Mouse (Mus musculus) Patski (cell line): ENCODE measurements around the gene Ptch2. TPM values are rescaled to one million over a fixed set of nuclear protein-coding genes. Genes with fewer than 3 reads are reported as not detected.

Experiments
- ATAC-seq: fragments of 100-300 bp; one replicate; pipeline ENCODE4 v1.8.0; 2021
- CTCF ChIA-PET: fragments of 350-600 bp; sonication (Branson Sonifier 250); formaldehyde crosslinking; loops from one replicate; lab custom pipeline; 2022; ENCODE audit warnings: inconsistent platforms; lab: Charles Lee
- POLR2A ChIA-PET: fragments of 350-600 bp; sonication (Branson Sonifier 250); formaldehyde crosslinking; loops from one replicate; lab custom pipeline; 2022; ENCODE audit warnings: antibody characterized with exemption, inconsistent platforms; lab: Charles Lee
- DNase-seq: peaks from one replicate; pipeline ENCODE4 v3.0.0-alpha.2; 2011; ENCODE audit warnings: low read depth, low spot score
- H3K27me3 ChIP-seq: fragments of 371-371 bp; one replicate; pipeline ENCODE4 v1.5.1; 2021
- CTCF ChIP-seq: fragments of 100-300 bp; IDR thresholded peaks from one replicate; pipeline ENCODE4 v1.5.1; 2021
- in situ Hi-C: fragments of 300-500 bp; cut with MboI; formaldehyde crosslinking; loops from 3 replicates; pipeline ENCODE4 v1.11.1; 2018; ENCODE audit warnings: low pct_unique_long_range_greater_than_20kb, mixed read lengths
- polyA plus RNA-seq: library from polyadenylated mRNA; unstranded; gene quantifications from one replicate; pipeline ENCODE4 v1.2.3, GENCODE M21; 2021

Gene Ptch2
- polyA plus RNA-seq, 1 experiment from 2014 or later = 0.23 TPM

GRCm38 (mm10) chr4:117134601-117134995, 38.7 kb downstream of the Ptch2 start:
- DNase-seq = no peak
- ChIA-PET POLR2A (no interaction called here), CTCF (interaction anchor here (1.7 to 3.5 kb wide), 2 partner anchors 11 to 13 kb away, joined by 5 to 19 read pairs; no protein-coding TSS in a partner anchor)
- in situ Hi-C loops = loop anchor here (5.0 kb wide), 1 partner anchor 312 kb away; the partner anchor contains the start of gene Hpdl
- no peaks in the 10 kb centered on the region for H3K27me3 ChIP-seq
- ATAC-seq = no peak
- no peak for TF ChIP-seq CTCF

- no peak for DNase-seq
- POLR2A ChIA-PET = no interaction called here
- CTCF ChIA-PET = interaction anchor here (1.1 to 1.3 kb wide), 2 partner anchors 15 to 141 kb away, joined by 3 to 4 read pairs; partner anchors contain the start of gene Hectd3
- ATAC-seq = no peak
- no peak for TF ChIP-seq CTCF
- H3K27me3 ChIP-seq = no peaks in the 10 kb centered on the region
- in situ Hi-C loops = no loop called here
Measured at GRCm38 (mm10) chr4:117136034-117136433, 40.2 kb downstream of the Ptch2 start.

- in situ Hi-C loops = no loop called here
- CTCF ChIA-PET = interaction anchor here (0.6 to 4.5 kb wide), 8 partner anchors 10 to 142 kb away, joined by 3 to 23 read pairs (median 4); partner anchors contain the start of gene Hectd3
Measured at GRCm38 (mm10) chr4:117138295-117139216, 42.7 kb downstream of the Ptch2 start.

GRCm38 (mm10) chr4:117139217-117139612, 43.3 kb downstream of the Ptch2 start:
- no peak for DNase-seq
- POLR2A ChIA-PET = no interaction called here
- in situ Hi-C loops = no loop called here

More at GRCm38 (mm10) chr4:117138295-117139216, 42.7 kb downstream of the Ptch2 start:
- no peaks in the 10 kb centered on the region for H3K27me3 ChIP-seq
- no peak for ATAC-seq
- DNase-seq = no peak
- TF ChIP-seq CTCF = no peak
- POLR2A ChIA-PET = no interaction called here

GRCm38 (mm10) chr4:117140613-117141012, 44.7 kb downstream of the Ptch2 start:
- DNase-seq (no peak), ATAC-seq (no peak)
- ChIA-PET CTCF (interaction anchor here (0.8 to 4.5 kb wide), 18 partner anchors 15 to 164 kb away, joined by 3 to 23 read pairs (median 4); partner anchors contain the start of genes Btbd19, Hectd3 and Tctex1d4), POLR2A (no interaction called here)
- in situ Hi-C loops = loop anchor here (5.0 kb wide), 1 partner anchor 143 kb away; the partner anchor contains the start of gene Hectd3
- no peak for TF ChIP-seq CTCF
- H3K27me3 ChIP-seq = no peaks in the 10 kb centered on the region

More at GRCm38 (mm10) chr4:117139217-117139612, 43.3 kb downstream of the Ptch2 start:
- no peaks in the 10 kb centered on the region for H3K27me3 ChIP-seq
- CTCF ChIA-PET = interaction anchor here (1.1 to 4.5 kb wide), 10 partner anchors 11 to 143 kb away, joined by 3 to 23 read pairs (median 4); partner anchors contain the start of gene Hectd3
- no peak for ATAC-seq
- no peak for TF ChIP-seq CTCF

- DNase-seq = no peak
- no peak for TF ChIP-seq CTCF
- ATAC-seq = no peak
- POLR2A ChIA-PET = interaction anchor here (0.6 kb wide), 1 partner anchor 678 kb away, joined by 7 read pairs; no protein-coding TSS in a partner anchor
- no peaks in the 10 kb centered on the region for H3K27me3 ChIP-seq
- in situ Hi-C loops = loop anchor here (5.0 kb wide), 1 partner anchor 146 kb away; the partner anchor contains the start of gene Hectd3
- CTCF ChIA-PET = interaction anchor here (4.5 kb wide), 1 partner anchor 139 kb away, joined by 23 read pairs; no protein-coding TSS in a partner anchor
Measured at GRCm38 (mm10) chr4:117143023-117143422, 47.1 kb downstream of the Ptch2 start.

GRCm38 (mm10) chr4:117145248-117145647, 49.4 kb downstream of the Ptch2 start:
- in situ Hi-C loops = no loop called here
- no peak for ATAC-seq
- POLR2A ChIA-PET = no interaction called here
- CTCF ChIA-PET = interaction anchor here (1.5 to 3.3 kb wide), 5 partner anchors 10 to 150 kb away, joined by 5 to 13 read pairs (median 6); partner anchors contain the start of genes Hectd3, Plk3 and Rps8
- no peak for TF ChIP-seq CTCF
- no peak for DNase-seq
- no peaks in the 10 kb centered on the region for H3K27me3 ChIP-seq

- CTCF ChIA-PET = interaction anchor here (0.6 to 3.3 kb wide), 15 partner anchors 9 to 209 kb away, joined by 3 to 13 read pairs (median 4); partner anchors contain the start of genes Hectd3, Plk3, Rps8 and Tctex1d4
- DNase-seq (no peak), ATAC-seq (no peak)
- H3K27me3 ChIP-seq = no peaks in the 10 kb centered on the region
- in situ Hi-C loops = no loop called here
- peak; percentile 99 for TF ChIP-seq CTCF
- POLR2A ChIA-PET = interaction anchor here (1.3 kb wide), 1 partner anchor 9 kb away, joined by 4 read pairs; no protein-coding TSS in a partner anchor
Measured at GRCm38 (mm10) chr4:117146176-117146575, 50.3 kb downstream of the Ptch2 start.

- no peak for TF ChIP-seq CTCF
- POLR2A ChIA-PET = interaction anchor here (1.6 to 1.8 kb wide), 2 partner anchors 29 to 153 kb away, joined by 3 to 6 read pairs; no protein-coding TSS in a partner anchor
- no peak for DNase-seq
- CTCF ChIA-PET = no interaction called here
- in situ Hi-C loops = no loop called here
- H3K27me3 ChIP-seq = no peaks in the 10 kb centered on the region
- no peak for ATAC-seq
Measured at GRCm38 (mm10) chr4:117148047-117148713, 52.3 kb downstream of the Ptch2 start.
